Mouse (Mus musculus) cerebellum, adult 2 months (tissue): ENCODE results near the gene Cpne4.

Source experiments
- CTCF ChIP-seq: fragments of 200-500 bp; IDR thresholded peaks from 2 replicates; pipeline ENCODE4 v1.5.1; 2011; ENCODE audit warnings: low read depth, mild to moderate bottlenecking, control low read depth, low read length, moderate library complexity, borderline replicate concordance; ENCODE audit not compliant: insufficient read depth
- POLR2A ChIP-seq: fragments of 200-500 bp; IDR thresholded peaks from 2 replicates; pipeline ENCODE4 v1.6.1; 2011; ENCODE audit warnings: low read length, control low read depth, borderline replicate concordance; ENCODE audit not compliant: insufficient read depth

- TF ChIP-seq POLR2A (no peak), CTCF (no peak)
These were observed 506.7 kb downstream of the Cpne4 start for GRCm38 (mm10) chr9:105053812-105054211.
